Mouse (Mus musculus) bone marrow, adult 2 months (tissue): ENCODE measurements around the gene Olfr1328.

Experiments used
- CTCF ChIP-seq: fragments of 200-500 bp; IDR thresholded peaks from 2 replicates; pipeline ENCODE4 v1.5.1; 2011; ENCODE audit warnings: low read length, control low read depth; ENCODE audit not compliant: control insufficient read depth, insufficient read depth
- POLR2A ChIP-seq: fragments of 200-500 bp; IDR thresholded peaks from 2 replicates; pipeline ENCODE4 v1.6.1; 2011; ENCODE audit warnings: low read depth, mild to moderate bottlenecking, control low read depth, low read length, borderline replicate concordance; ENCODE audit not compliant: control insufficient read depth

DNA sequence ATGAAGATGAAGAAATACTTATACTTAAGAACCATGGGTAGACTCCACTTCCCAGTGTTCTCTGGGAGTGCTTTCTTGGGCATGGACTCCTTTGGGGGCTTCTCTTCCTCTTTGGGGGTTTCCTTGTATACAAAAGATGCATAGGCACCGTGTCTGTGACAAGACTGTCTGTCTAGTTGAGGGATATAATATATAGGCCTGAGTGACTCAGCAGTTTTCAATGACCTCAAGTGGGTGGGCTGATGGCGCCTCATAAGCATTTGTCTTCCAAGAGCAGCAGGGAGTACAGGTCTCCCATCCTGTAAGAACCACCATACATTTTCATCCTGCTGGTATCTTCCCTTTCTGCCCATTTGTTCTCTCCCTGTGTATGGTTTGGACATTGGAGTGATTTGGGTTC is 34.9 kb upstream of the Olfr1328 start:
- TF ChIP-seq POLR2A (no peak), CTCF (no peak)
